Mouse (Mus musculus): ENCODE data around the gene 4921504E06Rik. TPM values are rescaled to one million over a fixed set of nuclear protein-coding genes. Genes with fewer than 3 reads are reported as not detected.

The 4921504E06Rik gene
- total RNA-seq (2012; rRNA removed) (not detected in 2 replicates), polyA plus RNA-seq (2012; ENCODE audit: insufficient read depth in 1 of 2, insufficient read length in 2 of 2, low read depth in 1 of 2, low replicate concordance in 2 of 2, missing spikeins in 1 of 2) (not detected)

DNA sequence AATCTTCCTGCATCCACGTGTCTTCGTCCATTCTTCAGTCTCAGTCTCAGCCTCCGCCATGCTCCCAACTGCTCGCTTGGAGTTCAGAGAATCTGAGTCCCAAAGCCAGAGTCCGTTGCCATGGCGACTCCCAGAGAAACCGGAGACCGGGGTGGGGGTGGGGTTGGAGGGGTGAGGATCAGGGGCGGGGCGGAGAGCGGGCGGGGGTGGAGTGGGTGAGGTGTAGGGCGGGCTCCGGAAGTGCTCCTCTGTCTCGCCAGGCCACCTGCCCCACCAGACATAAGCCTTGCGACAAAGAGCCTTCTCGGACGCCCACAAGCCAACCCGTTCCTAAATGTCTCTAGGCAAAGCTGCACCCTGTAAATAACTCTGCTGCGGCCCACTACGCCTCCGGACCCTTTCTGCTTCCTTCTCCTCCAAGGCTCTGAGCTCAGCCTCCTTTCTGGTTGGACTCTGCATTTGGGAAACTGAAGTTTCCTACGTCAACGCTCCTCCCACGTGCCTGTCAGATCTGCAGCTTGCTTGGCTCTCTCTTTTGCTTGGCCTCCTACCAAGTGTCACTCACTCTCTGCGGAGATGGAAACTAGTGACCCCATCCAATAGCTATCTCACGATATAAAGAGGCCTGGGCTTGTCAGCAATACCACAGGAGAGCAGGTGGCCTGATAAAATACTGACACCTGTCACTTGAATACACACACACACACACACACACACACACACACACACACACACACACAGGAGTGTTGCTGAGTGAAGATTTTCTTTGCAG lies at the start of gene 4921504E06Rik:
4921504E06Rik (minus strand) TSS at position 94 of the 772 bp plus-strand sequence.
- Histone ChIP-seq H3K79me2 (ENCODE audit: control insufficient read depth, insufficient read depth, low read length, poor library complexity) (no peaks in the 10 kb centered on the region), H3K36me3 (ENCODE audit: control insufficient read depth in 1 of 2, insufficient read depth in 2 of 2, low read length in 2 of 2) (no peaks in the 10 kb centered on the region), H3K27ac (ENCODE audit: control insufficient read depth, low read depth, low read length) (no peak within 1 kb of the TSS), H3K4me3 (ENCODE audit: control insufficient read depth in 1 of 2, insufficient read depth in 1 of 2, low read depth in 2 of 2, low read length in 2 of 2) (no peak within 1 kb of the TSS), H3K9ac (ENCODE audit: control insufficient read depth, low read depth, low read length, poor library complexity, severe bottlenecking) (no peak within 1 kb of the TSS), H3K27me3 (ENCODE audit: control insufficient read depth in 1 of 2, insufficient read depth in 2 of 2, low read length in 2 of 2) (no peaks in the 10 kb centered on the region), H3K9me3 (replicated peaks; ENCODE audit: insufficient read depth, low read length) (no peaks in the 10 kb centered on the region), H3K4me1 (ENCODE audit: control insufficient read depth in 1 of 2, insufficient read depth in 2 of 2, low read length in 2 of 2) (no peaks in the 10 kb centered on the region)
- no peak for DNase-seq (ENCODE audit: low read depth, low spot score)
- TF ChIP-seq CHD2 (IDR thresholded peaks at IDR 0.05; ENCODE audit: low read length) = no peak

- Histone ChIP-seq H3K36me3 (ENCODE audit: control insufficient read depth in 1 of 2, insufficient read depth in 2 of 2, low read length in 2 of 2) (no peaks in the 10 kb centered on the region), H3K4me3 (ENCODE audit: control insufficient read depth in 1 of 2, insufficient read depth in 1 of 2, low read depth in 2 of 2, low read length in 2 of 2) (no peak overlapping the region), H3K4me1 (ENCODE audit: control insufficient read depth in 1 of 2, insufficient read depth in 2 of 2, low read length in 2 of 2) (no peaks in the 10 kb centered on the region), H3K27ac (ENCODE audit: control insufficient read depth, low read depth, low read length) (no peak overlapping the region), H3K79me2 (ENCODE audit: control insufficient read depth, insufficient read depth, low read length, poor library complexity) (no peaks in the 10 kb centered on the region), H3K9me3 (replicated peaks; ENCODE audit: insufficient read depth, low read length) (no peaks in the 10 kb centered on the region), H3K9ac (ENCODE audit: control insufficient read depth, low read depth, low read length, poor library complexity, severe bottlenecking) (no peak overlapping the region), H3K27me3 (ENCODE audit: control insufficient read depth in 1 of 2, insufficient read depth in 2 of 2, low read length in 2 of 2) (no peaks in the 10 kb centered on the region; a peak in 2 of 4 replicates)
- TF ChIP-seq MEF2A (IDR thresholded peaks at IDR 0.05; ENCODE audit: extremely low read depth, insufficient replicate concordance, low read depth, low read length, poor library complexity, severe bottlenecking) (no peak), SIN3A (IDR thresholded peaks at IDR 0.05; ENCODE audit: low read length) (no peak), HCFC1 (IDR thresholded peaks at IDR 0.05; ENCODE audit: low read depth, low read length) (no peak), USF2 (IDR thresholded peaks at IDR 0.05; ENCODE audit: borderline replicate concordance in 1 of 2, insufficient read depth in 1 of 2, low read depth in 1 of 2, low read length in 2 of 2) (no peak), RAD21 (IDR thresholded peaks at IDR 0.05; ENCODE audit: low read depth, low read length) (no peak), MAFK (IDR thresholded peaks at IDR 0.05; ENCODE audit: borderline replicate concordance, low read depth, low read length) (no peak), RCOR1 (IDR thresholded peaks at IDR 0.05; ENCODE audit: low read depth, low read length) (no peak), NRF1 (IDR thresholded peaks at IDR 0.05; ENCODE audit: insufficient read depth, low read depth, low read length, poor library complexity, severe bottlenecking) (no peak), UBTF (IDR thresholded peaks at IDR 0.05; ENCODE audit: borderline replicate concordance, insufficient read depth, low read depth, low read length) (no peak)
- DNase-seq (ENCODE audit: low read depth, low spot score) = no peak
Measured at GRCm38 (mm10) chr2:19601386-19601925, 47.7 kb upstream of the 4921504E06Rik start.

- Histone ChIP-seq H3K36me3 (ENCODE audit: control insufficient read depth in 1 of 2, insufficient read depth in 2 of 2, low read length in 2 of 2) (no peaks in the 10 kb centered on the region), H3K27ac (ENCODE audit: control insufficient read depth, low read depth, low read length) (no peak overlapping the region), H3K4me1 (ENCODE audit: control insufficient read depth in 1 of 2, insufficient read depth in 2 of 2, low read length in 2 of 2) (no peaks in the 10 kb centered on the region), H3K9me3 (replicated peaks; ENCODE audit: insufficient read depth, low read length) (no peaks in the 10 kb centered on the region), H3K4me3 (ENCODE audit: control insufficient read depth in 1 of 2, insufficient read depth in 1 of 2, low read depth in 2 of 2, low read length in 2 of 2) (no peak overlapping the region), H3K27me3 (ENCODE audit: control insufficient read depth in 1 of 2, insufficient read depth in 2 of 2, low read length in 2 of 2) (no peaks in the 10 kb centered on the region; a peak in 2 of 4 replicates), H3K9ac (ENCODE audit: control insufficient read depth, low read depth, low read length, poor library complexity, severe bottlenecking) (no peak overlapping the region), H3K79me2 (ENCODE audit: control insufficient read depth, insufficient read depth, low read length, poor library complexity) (no peaks in the 10 kb centered on the region)
- DNase-seq (ENCODE audit: low read depth, low spot score) = no peak
- no peak for TF ChIP-seq GATA1 (IDR thresholded peaks at IDR 0.05; ENCODE audit: low read depth, low read length)
- TF ChIP-seq POLR2AphosphoS2 (IDR thresholded peaks at IDR 0.05; ENCODE audit: low read length) = no peak
- TF ChIP-seq TAL1 (IDR thresholded peaks at IDR 0.05; ENCODE audit: low read length) = no peak
- TF ChIP-seq JUND (IDR thresholded peaks at IDR 0.05; ENCODE audit: low read depth, low read length) = no peak
- TF ChIP-seq POLR2AphosphoS5 (IDR thresholded peaks at IDR 0.05; ENCODE audit: borderline replicate concordance, low read depth, low read length) = no peak
- no peak for TF ChIP-seq TBP (IDR thresholded peaks at IDR 0.05; ENCODE audit: low read depth, low read length)
- TF ChIP-seq SMC3 (IDR thresholded peaks at IDR 0.05; ENCODE audit: low read depth, low read length) = no peak
- no peak for TF ChIP-seq USF1 (IDR thresholded peaks at IDR 0.05; ENCODE audit: low read depth, low read length)
- TF ChIP-seq MAZ (IDR thresholded peaks at IDR 0.05; ENCODE audit: low read depth, low read length) = no peak
- TF ChIP-seq KAT2A (conservative IDR thresholded peaks at IDR 0.05; ENCODE audit: low read depth, low read length) = no peak
- no peak for TF ChIP-seq GABPA (IDR thresholded peaks at IDR 0.05; ENCODE audit: low read depth, low read length)
- TF ChIP-seq POLR2A (IDR thresholded peaks at IDR 0.05; ENCODE audit: control insufficient read depth in 1 of 2, insufficient read depth in 1 of 2, low read depth in 1 of 2, low read length in 2 of 2, poor library complexity in 1 of 2) = no peak
- no peak for TF ChIP-seq CHD1 (IDR thresholded peaks at IDR 0.05; ENCODE audit: low read depth, low read length)
- TF ChIP-seq ETS1 (IDR thresholded peaks at IDR 0.05; ENCODE audit: low read depth, low read length) = no peak
Measured at GRCm38 (mm10) chr2:19600860-19601259, 47.1 kb upstream of the 4921504E06Rik start.

Data from MEL (cell line).